Mouse (Mus musculus): ENCODE measurements around the gene Cldn11.
A peak's percentile ranks its signal among the peaks of the same experiment; 100 is the strongest.
"Not testable (repeated sequence)": the region's sequence is repeated elsewhere in the genome, so short reads cannot be mapped to it uniquely, and the experiment has no call there.

The Cldn11 gene

DNA sequence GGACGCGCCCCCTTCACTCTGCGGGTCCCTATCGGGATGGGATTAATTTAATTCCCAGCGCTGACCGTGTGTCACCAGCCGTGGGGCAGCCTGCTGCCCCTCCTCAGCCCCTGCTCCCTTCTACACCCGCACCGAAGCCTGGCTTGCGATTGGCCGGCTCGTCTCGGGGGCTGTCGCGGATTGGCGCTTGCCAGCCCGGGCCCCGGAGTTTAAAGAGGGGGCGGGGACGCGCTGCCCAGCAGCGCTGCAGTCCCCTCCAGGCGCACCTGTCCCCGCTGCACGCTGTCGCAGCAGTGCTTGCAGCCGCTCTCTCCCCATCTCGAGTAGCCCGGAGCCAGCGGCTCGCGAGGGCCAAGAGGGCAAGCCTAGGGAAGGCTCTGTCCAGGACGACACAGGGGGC lies at the start of gene Cldn11:
TSS of gene Cldn11 (plus strand) at position 215 of the 400 bp plus-strand sequence.
- DNase-seq: peak; percentile 67

DNA sequence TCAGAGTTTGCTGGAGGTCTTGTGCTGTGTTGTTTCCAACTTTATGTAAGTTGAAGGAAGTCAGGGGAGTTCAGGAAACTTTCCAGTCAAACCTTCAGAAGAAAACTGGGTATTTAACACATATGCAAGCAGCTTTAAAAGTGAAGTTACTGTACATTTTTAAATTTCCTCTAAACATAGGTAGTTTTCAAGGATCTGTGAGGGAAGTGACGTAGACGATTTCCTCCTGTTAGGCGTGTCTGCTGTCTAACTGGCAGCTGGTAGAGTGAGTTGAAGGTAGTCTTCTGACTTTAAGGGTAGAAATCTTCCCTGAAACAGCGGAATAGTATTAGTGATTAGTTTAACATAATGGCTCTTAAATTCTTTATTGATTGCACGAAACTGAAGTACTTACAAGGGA lies 49.7 kb upstream of the Cldn11 start:
- no peak for DNase-seq

GRCm38 (mm10) chr3:31100802-31101201 lies 48.9 kb upstream of the Cldn11 start:
- DNase-seq: no peak

GRCm38 (mm10) chr3:31104936-31105335 lies 44.8 kb upstream of the Cldn11 start:
- no peak for DNase-seq

- no peak for DNase-seq
These were observed 43.1 kb upstream of the Cldn11 start for GRCm38 (mm10) chr3:31106597-31106996.

DNA sequence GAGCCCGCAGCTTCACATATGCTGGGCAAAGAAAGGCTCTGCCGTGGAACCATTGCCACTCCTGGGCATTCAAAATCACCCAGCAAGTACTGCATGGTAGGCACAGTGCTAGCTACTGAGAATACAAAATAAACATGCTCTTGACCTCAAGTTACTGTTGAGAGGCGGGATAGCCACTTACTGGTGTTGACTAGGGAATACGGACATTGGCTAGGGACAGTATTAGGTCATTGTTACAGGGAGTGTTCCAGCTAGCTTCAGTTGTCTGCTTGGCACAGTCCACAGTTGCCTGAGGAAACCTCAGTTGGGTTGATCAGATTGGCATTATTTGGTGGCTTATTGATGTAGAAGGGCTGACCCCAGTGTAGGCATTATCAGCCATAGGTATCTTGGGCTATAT lies 42.0 kb upstream of the Cldn11 start:
- no peak for DNase-seq

DNA sequence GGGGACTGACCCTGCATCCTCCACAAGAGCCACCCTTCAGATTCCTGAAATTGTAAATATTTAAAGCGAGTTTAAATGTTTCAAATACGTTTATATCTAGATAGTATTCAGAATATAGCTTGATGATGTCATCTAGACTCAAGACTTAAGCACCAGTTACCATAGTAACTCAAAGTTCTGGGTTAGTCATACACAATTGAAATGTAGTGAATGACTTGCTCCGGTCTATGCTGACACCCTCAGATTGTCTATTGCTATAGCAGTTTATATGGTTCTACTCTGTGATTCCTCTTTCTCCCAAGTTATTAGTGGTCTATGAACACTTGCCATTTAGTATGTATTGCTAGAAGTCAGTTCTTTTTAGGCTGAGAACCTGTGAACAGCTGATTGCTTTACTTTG lies 40.6 kb upstream of the Cldn11 start:
- no peak for DNase-seq

DNA sequence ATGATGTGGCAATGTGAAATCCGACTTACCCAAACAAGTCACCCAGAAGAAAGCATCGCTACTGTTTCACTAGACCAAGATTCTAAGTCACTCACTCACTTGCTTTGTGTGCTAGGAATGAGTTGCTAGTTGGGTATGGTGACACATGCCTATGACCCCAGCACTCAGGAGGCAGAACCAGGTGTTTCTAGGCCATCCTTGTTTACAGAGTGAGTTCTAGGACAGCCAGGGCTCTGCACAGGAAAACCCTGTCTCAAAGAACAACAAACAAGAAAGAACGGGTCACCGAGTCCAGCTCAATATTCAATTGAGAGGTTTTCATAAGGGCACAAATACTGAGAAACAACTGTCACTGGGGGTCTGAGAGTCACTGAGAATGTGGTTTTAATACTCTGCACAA lies 26.6 kb upstream of the Cldn11 start:
- DNase-seq: no peak

GRCm38 (mm10) chr3:31126303-31126702 lies 23.4 kb upstream of the Cldn11 start:
- DNase-seq: no peak

- DNase-seq: peak; percentile 51
These were observed 22.9 kb upstream of the Cldn11 start for GRCm38 (mm10) chr3:31126848-31127247.

DNA sequence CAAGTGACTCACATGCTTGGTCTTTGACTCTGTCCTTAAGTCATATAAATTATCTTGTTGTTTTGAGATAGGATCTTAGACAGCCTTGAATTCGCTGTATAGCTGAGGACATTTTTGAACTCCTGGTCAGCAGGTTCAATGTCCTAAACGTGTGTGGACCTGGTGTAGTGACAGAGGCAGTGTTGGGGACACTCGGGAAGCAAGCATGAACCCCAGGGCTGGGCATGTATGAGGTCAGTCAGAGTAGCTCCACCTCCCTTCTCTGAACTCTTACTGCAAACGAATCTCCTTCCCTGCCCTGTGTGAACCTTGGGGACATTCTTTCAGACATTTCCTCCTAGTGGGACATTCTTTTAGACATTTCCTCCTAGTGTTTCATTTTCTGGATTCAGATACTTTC lies 20.0 kb upstream of the Cldn11 start:
- no peak for DNase-seq

DNA sequence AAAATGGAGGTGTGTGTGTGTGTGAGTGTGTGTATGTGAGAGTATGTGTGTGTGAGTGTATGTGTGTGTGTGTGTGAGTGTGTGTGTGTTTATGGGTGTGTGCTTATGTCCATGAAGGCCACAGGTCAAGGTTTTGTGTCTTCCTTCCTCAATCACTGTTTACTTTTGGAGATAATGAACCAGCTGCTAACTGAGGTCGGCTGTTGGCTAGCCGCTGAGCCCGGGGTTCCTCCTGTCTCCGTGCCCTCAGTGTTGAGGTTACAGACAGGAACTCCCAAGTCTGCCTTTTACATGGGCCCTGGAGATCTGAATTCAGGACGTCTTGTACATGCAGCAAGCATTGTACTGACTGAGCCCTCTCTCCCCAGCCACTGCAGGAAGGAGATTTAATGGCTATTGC lies 16.1 kb upstream of the Cldn11 start:
- no peak for DNase-seq

DNA sequence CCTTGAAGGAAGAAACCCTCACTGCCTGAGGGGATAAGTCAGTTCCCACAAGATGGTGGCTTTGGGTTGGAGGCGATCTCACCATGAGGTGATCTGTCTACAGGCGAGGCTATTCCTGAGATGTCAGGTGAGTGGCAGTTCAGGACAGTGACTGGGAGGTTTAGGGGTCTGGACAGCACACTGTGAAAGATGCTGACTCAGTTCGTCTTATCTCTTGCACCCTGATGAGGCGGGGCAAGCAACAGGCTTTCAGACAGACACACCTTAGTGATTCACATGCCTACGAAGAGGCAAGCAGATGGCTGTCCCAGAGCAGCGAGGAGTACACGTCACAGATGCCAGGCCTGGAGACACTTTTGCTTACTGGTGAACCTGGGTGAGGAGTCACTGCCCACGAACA lies 15.5 kb upstream of the Cldn11 start:
- no peak for DNase-seq

GRCm38 (mm10) chr3:31134696-31135095 lies 15.0 kb upstream of the Cldn11 start:
- no peak for DNase-seq

DNA sequence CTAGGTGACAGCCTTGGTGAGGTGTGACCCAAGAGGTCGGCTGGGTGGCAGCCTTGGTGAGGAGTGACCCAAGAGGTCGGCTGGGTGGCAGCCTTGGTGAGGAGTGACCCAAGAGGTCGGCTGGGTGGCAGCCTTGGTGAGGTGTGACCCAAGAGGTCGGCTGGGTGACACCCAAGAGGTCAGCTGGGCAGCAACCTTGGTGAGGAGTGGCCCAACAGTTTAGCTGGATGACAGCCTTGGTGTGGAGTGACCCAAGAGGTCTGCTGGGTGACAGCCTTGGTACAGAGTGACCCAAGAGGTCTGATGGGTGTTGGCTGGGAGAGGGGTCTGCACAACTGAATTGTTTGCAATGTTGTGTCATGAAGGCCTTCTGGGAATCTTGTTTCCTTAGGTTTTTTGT lies 13.1 kb upstream of the Cldn11 start:
- not testable (repeated sequence) for DNase-seq

DNA sequence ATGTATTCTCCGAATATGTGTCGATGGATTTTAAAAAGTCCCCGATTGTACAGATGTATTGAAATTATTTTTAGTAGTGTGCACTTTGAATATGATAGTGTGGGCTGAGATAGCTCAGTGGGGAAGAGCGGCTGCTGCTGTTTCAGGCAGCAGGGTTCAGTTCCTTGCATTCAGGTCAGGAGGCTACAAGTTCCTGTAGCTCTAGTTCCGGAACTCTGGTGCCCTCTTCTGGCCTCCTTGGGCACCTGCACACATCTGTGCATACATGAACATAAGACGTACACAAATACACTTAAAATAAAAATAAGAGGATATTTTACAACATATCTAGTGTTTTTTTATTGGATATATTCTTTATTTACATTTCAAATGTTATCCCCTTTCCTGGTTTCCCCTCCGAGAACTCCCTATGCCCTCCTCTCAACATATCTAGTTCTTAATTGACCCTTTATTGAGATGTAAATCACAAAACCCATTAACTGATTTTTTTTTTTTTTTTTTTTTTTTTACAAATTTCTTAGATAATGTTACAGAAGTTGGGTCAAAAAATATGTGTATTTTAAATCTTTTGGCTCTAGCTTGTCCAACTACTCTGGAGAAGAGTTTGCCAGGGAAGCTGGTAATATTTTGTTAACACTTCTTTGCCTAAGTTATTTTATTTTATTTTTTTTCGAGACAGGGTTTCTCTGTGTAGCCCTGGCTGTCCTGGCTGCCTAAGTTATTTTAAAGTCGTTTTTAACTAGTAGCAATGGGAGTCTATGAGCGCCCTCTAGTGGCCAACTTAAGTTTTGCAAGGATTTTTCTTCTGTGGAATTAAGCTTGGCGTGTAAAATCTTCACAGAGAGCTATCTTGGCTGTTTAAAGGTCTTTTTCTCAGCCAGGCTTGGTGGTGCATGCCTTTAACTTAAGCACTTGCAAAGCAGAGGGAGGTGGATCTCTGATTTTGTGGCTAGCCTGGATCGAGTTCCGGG lies 11.0 kb upstream of the Cldn11 start:
- DNase-seq: peak; percentile 87

GRCm38 (mm10) chr3:31141621-31142020 lies 8.1 kb upstream of the Cldn11 start:
- DNase-seq: no peak

- DNase-seq: not testable (repeated sequence)
These were observed 4.5 kb upstream of the Cldn11 start for GRCm38 (mm10) chr3:31145222-31145621.

DNA sequence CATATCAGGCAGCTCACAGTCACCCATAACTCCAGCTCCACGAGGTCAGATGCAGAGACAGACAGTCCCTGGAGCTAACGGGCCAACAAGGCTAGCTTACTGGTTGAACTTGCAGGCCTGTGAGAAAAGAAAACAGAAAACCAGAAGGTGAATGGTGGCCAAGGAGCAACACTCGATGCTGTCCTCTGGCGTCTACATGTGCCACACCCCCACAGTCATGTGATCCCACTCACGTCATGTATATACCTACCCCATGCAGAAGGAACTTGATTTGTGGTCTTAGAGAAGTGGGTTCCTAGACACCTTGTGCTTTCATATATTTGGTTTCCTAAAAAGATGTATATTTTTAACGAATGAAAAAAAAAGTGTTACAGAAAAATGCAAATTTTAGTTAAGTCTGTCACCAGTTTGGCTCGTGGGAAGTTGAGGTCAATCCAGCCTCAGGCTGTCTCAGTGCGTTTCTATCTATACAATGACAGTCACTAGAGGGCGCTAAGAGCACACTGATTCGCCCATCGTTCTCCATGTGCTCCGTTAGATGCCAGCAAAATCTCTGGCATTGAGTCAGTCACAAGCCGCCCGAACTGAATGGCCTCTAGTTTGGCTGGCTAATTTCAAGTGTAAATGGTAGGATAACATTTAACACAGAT lies 4.0 kb upstream of the Cldn11 start:
- DNase-seq: peak; percentile 85

DNA sequence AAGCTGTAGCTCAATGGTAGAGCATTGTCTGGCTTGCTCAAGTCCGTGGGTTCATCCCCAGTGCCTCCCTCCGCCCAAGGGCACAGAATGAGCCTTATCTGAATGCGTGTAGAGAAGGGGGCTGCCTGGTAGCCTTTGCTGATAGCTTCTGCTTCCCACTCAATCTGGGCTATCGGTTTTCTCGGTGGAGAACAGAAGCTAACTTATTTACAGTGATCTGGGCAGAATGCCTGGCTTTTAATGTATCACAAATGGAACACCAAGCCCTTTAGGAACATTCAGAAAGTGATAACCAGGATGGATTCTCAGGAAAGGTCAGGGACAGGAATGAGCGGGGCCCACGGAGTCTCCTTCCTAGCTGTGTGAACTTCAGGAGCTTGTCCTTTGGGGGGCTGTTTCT lies 1.1 kb upstream of the Cldn11 start:
- no peak for DNase-seq

- DNase-seq: peak; percentile 34
These were observed 2.4 kb downstream of the Cldn11 start for GRCm38 (mm10) chr3:31152108-31152507.

DNA sequence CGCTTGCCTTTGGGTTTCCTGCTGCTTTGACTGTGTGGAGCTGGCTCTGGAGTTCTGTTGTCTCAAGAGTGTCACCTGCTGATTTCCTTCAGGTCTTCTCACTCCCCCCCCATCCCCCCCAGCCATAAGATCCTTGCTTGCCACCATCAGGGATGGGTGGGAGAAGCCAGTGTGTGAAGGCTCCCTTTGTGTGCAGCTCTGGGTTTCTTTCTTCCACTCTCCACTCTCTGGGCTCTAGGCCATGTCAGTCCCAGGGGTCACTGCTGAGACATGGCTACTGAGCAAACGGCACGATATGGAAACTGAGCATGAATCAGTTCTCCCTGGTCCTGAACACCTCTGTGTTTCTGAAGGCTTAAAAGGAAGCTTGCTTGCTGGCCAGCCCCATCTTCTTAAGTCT lies 6.4 kb downstream of the Cldn11 start:
- DNase-seq: no peak

DNA sequence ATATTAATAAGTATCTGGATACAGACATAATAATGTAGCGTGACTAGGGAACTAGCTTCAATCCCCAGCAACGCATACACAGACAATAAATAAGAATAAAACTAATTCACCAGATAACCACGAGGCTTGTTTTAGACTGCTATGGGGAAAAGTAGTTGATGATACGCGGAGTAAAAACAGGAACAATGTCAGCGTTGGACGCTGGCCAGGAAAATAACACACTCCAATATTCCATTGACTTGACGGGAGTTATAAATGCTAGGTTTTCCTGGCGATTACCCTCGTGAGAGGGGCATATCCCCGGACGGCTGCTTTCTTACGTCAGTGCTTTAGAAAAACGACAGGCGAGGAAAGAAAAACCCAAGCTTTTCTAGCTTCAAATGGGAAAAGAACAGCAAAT lies 8.1 kb downstream of the Cldn11 start:
- peak; percentile 28 for DNase-seq

GRCm38 (mm10) chr3:31160046-31160445 lies 10.3 kb downstream of the Cldn11 start:
- no peak for DNase-seq
